Mouse (Mus musculus) cortical plate, adult 2 months (tissue): ENCODE results near the gene 2310046K23Rik.

Experiments
- CTCF ChIP-seq: fragments of 200-500 bp; IDR thresholded peaks from 2 replicates; pipeline ENCODE4 v1.5.1; 2011; ENCODE audit warnings: mild to moderate bottlenecking, control low read depth, low read length; ENCODE audit not compliant: insufficient read depth; ENCODE audit errors: extremely low read depth
- POLR2A ChIP-seq: fragments of 200-500 bp; IDR thresholded peaks from 2 replicates; pipeline ENCODE4 v1.6.1; 2011; ENCODE audit warnings: mild to moderate bottlenecking, low read length, control low read depth; ENCODE audit not compliant: insufficient read depth; ENCODE audit errors: extremely low read depth

DNA sequence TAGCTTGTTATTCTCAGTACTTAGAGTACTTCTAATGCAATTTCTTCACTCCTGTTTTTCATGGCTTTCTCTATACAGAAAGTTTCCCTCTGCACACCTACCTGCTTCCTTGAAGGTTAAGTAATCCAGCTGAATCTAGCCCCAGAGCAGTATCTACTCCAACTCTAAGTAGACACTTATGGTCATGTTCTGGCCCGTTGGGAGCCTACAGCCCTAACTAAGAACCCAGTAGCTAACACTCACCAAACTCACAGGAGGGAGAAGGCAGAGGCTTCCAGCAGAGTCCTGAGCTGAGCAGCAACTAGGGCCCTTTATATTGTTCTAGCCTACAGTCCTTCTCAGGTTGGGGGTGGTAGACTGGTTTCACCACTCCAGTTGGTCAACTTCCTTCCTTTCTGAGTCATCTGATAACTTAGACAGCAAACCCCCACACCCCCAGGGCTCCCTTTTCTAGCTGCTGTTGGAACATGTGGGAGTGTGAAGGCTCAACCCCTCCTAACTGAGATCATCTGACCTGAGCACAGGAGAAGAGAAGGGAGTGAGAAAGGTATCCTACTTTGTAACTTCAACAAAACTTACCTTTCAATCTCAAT, 39.2 kb upstream of the 2310046K23Rik start, which contains the start of gene Ivl:
- TF ChIP-seq CTCF (no peak), POLR2A (no peak)
